In the genomic region with DNA sequence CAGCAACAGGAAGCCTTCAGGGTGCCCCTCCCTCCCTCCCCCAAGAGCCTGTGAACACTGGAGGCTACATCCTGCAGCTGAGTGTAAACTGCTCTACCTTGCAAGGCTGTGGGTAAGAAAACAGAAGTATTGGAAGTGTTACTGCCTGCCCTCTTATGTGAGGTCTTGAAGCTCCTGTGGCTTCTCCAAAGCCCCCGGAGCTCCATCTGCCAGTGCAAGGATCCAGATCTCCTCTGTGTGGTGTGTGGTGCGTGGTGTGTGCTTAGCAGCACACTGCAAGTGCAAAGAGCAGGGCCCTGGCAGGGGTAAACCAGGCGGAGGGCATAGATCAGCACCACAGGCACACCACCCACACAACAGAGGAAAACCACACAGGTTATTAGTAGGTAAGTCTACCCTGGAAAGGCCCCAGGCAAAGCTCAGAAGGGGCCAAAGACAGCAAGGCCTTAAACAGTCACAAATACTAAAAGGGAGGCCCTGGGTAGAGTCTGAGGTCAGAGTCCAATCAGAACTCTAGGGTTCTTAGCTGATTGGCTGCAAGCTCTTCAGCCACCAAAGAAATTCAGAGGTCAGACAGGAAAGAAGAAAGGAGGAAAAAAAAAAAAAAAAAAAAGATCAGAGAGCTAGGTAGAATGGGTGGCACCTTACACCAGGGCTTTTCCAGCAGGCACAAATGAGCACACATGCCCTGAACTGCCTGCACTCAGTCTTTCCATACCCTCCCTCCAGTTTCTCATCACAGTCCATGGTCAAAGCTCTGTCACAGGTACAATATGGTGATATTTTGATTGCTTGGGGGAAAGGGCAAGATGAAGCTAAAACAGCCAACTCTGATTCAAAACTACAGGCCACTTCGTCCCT, we compare ENCODE assay signal across 9 mouse cellular contexts. TPM values are rescaled to one million over a fixed set of nuclear protein-coding genes. Genes with fewer than 3 reads are reported as not detected.
A peak's percentile ranks its signal among the peaks of the same experiment; 100 is the strongest.
DNase-seq lines count a peak whose midpoint lies in the region; ATAC-seq and TF ChIP-seq lines count a peak whose summit lies in the region.
"Had no signal": no experiment of that assay in that cellular context is flagged by ENCODE, and none has a peak within 500 bp of the region (broad histone marks: within the 10 kb centered on the region; RNA-seq: fewer than 3 reads in every experiment).

No protein-coding gene starts in this region.

- no peaks in the 10 kb centered on the region for H3K36me3 ChIP-seq in embryonic facial prominence, embryonic 12.5 days
- no peaks in the 10 kb centered on the region for H3K36me3 ChIP-seq in midbrain, embryonic 14.5 days (ENCODE audit: control insufficient read depth, insufficient read depth, low read length)

- peaks cover 43% of the 10 kb centered on the region for H3K4me1 ChIP-seq in embryonic facial prominence, embryonic 12.5 days
- H3K4me1 ChIP-seq in midbrain, embryonic 14.5 days (ENCODE audit: control insufficient read depth, insufficient read depth, low read length), result peaks cover 19% of the 10 kb centered on the region

- 53% methylated on average over 4 of the region's 4 CpGs for WGBS in embryonic facial prominence, embryonic 12.5 days
- WGBS in midbrain, embryonic 14.5 days, result 63% methylated on average over 4 of the region's 4 CpGs

- no peaks in the 10 kb centered on the region for H3K9me3 ChIP-seq in embryonic facial prominence, embryonic 12.5 days
- no peaks in the 10 kb centered on the region for H3K9me3 ChIP-seq in midbrain, embryonic 14.5 days (ENCODE audit: control insufficient read depth, low read length)

- peak overlapping the region; percentile 86 for H3K27ac ChIP-seq in left cerebral cortex, adult 2 months
- H3K27ac ChIP-seq in embryonic facial prominence, embryonic 12.5 days, result no peak overlapping the region
- no peak overlapping the region for H3K27ac ChIP-seq in midbrain, embryonic 14.5 days (replicated peaks; ENCODE audit: low read depth, low read length)

- H3K9ac ChIP-seq in embryonic facial prominence, embryonic 12.5 days, result peak overlapping the region; percentile 92
- H3K9ac ChIP-seq in midbrain, embryonic 14.5 days (replicated peaks; ENCODE audit: low read length), result peak overlapping the region; percentile 82

- H3K4me2 ChIP-seq in embryonic facial prominence, embryonic 12.5 days (replicated peaks), result peak overlapping the region; percentile 93
- peak overlapping the region; percentile 90 for H3K4me2 ChIP-seq in midbrain, embryonic 14.5 days (ENCODE audit: low read length)

- intact Hi-C loops in left cerebral cortex, adult 2 months (cut with DNase I), result loop anchor here (2.0 kb wide), 1 partner anchor 17 kb away; the partner anchor contains the start of gene Gm9821
- intact Hi-C loops in left cerebral cortex, postnatal 36 days (cut with DNase I), result loop anchor here (2.0 to 5.0 kb wide), 2 partner anchors 17 to 35 kb away; partner anchors contain the start of genes Chrm4 and Gm9821

- peak overlapping the region; percentile 84 for H3K4me3 ChIP-seq in left cerebral cortex, adult 2 months
- H3K4me3 ChIP-seq in embryonic facial prominence, embryonic 12.5 days, result peak overlapping the region; percentile 88
- peak overlapping the region; percentile 78 for H3K4me3 ChIP-seq in midbrain, embryonic 14.5 days (replicated peaks; ENCODE audit: low read depth, low read length)

- ATAC-seq in embryonic facial prominence, embryonic 12.5 days (ENCODE audit: insufficient number of reproducible peaks, insufficient read depth, low FRiP score, low TSS enrichment), result no peak
- no peak for ATAC-seq in midbrain, embryonic 14.5 days (ENCODE audit: low FRiP score, low TSS enrichment)

- H3K27me3 ChIP-seq in embryonic facial prominence, embryonic 12.5 days, result 0 out of 2 replicates have a peak, but pooled peaks cover 3% of the 10 kb centered on the region
- no peaks in the 10 kb centered on the region for H3K27me3 ChIP-seq in midbrain, embryonic 14.5 days (ENCODE audit: control insufficient read depth, insufficient read depth, low read length)

- DNase-seq in left cerebral cortex, adult 2 months (ENCODE audit: extremely low spot score in 1 of 2, low spot score in 2 of 2), result no peak
- no peak for DNase-seq in left cerebral cortex, postnatal 36 days (ENCODE audit: low spot score in 2 of 2)
- DNase-seq in kidney, adult 18-20 months, result peak; percentile 55
- no peak for DNase-seq in midbrain, embryonic 14.5 days
- no peak for DNase-seq in left cerebral cortex, adult 11 months (ENCODE audit: low spot score)
- no peak for DNase-seq in ovary, postnatal 36 days (ENCODE audit: low spot score)
- no peak for DNase-seq in layer of hippocampus, adult 9-10 months (ENCODE audit: low spot score)

- TF ChIP-seq CTCF in left cerebral cortex, adult 2 months (IDR thresholded peaks at IDR 0.05), result no peak

RNA-seq across cellular contexts. Expression of gene Dgkz, which starts 13.5 kb away (rescaled TPM):
- 100 to 1,000 TPM; 553 to 561 TPM for total RNA-seq in left cerebral cortex, adult 2 months (2021)
- total RNA-seq in left cerebral cortex, postnatal 36 days (2021), result 100 to 1,000 TPM; 503 to 538 TPM
- 39.1 and 40.8 TPM in 2 replicates for polyA plus RNA-seq in embryonic facial prominence, embryonic 12.5 days (2016; fragmentation: Nextera tagmentation; extraction: Ambion mirVana)
- 27.5 and 32.0 TPM in 2 replicates for polyA plus RNA-seq in midbrain, embryonic 14.5 days (2014; fragmentation: Nextera tagmentation; extraction: Ambion mirVana)

RNA-seq across cellular contexts. Expression of gene Gm9821, which starts 16.6 kb away (rescaled TPM):
- total RNA-seq in left cerebral cortex, adult 2 months (2021), result not detected
- not detected for total RNA-seq in left cerebral cortex, postnatal 36 days (2021)
- 0.36 and 0.73 TPM in 2 replicates for polyA plus RNA-seq in embryonic facial prominence, embryonic 12.5 days (2016; fragmentation: Nextera tagmentation; extraction: Ambion mirVana)
- polyA plus RNA-seq in midbrain, embryonic 14.5 days (2014; fragmentation: Nextera tagmentation; extraction: Ambion mirVana), result 0.14 and 0.26 TPM in 2 replicates
- polyA plus RNA-seq: brain, embryonic 14.5 days had no signal

RNA-seq across cellular contexts. Expression of gene Mdk, which starts 30.0 kb away (rescaled TPM):
- 10 to 100 TPM; 16.5 to 21.5 TPM for total RNA-seq in left cerebral cortex, adult 2 months (2021)
- total RNA-seq in left cerebral cortex, postnatal 36 days (2021), result 10 to 100 TPM; 15.6 to 23.5 TPM
- polyA plus RNA-seq in embryonic facial prominence, embryonic 12.5 days (2016; fragmentation: Nextera tagmentation; extraction: Ambion mirVana), result 1,900 and 1,964 TPM in 2 replicates
- 131 and 196 TPM in 2 replicates for polyA plus RNA-seq in midbrain, embryonic 14.5 days (2014; fragmentation: Nextera tagmentation; extraction: Ambion mirVana)

RNA-seq across cellular contexts. Expression of gene Chrm4, which starts 35.1 kb away (rescaled TPM):
- total RNA-seq in left cerebral cortex, adult 2 months (2021), result 10 to 100 TPM; 47.9 to 59.9 TPM
- total RNA-seq in left cerebral cortex, postnatal 36 days (2021), result 10 to 100 TPM; 44.0 to 51.3 TPM
- polyA plus RNA-seq in embryonic facial prominence, embryonic 12.5 days (2016; fragmentation: Nextera tagmentation; extraction: Ambion mirVana), result 0.65 and 1.2 TPM in 2 replicates
- polyA plus RNA-seq in midbrain, embryonic 14.5 days (2014; fragmentation: Nextera tagmentation; extraction: Ambion mirVana), result 0.34 and 0.65 TPM in 2 replicates
